Mouse (Mus musculus): ENCODE results near the gene 2310057M21Rik.
"Not testable (repeated sequence)": the region's sequence is repeated elsewhere in the genome, so short reads cannot be mapped to it uniquely, and the experiment has no call there.

2310057M21Rik gene

DNA sequence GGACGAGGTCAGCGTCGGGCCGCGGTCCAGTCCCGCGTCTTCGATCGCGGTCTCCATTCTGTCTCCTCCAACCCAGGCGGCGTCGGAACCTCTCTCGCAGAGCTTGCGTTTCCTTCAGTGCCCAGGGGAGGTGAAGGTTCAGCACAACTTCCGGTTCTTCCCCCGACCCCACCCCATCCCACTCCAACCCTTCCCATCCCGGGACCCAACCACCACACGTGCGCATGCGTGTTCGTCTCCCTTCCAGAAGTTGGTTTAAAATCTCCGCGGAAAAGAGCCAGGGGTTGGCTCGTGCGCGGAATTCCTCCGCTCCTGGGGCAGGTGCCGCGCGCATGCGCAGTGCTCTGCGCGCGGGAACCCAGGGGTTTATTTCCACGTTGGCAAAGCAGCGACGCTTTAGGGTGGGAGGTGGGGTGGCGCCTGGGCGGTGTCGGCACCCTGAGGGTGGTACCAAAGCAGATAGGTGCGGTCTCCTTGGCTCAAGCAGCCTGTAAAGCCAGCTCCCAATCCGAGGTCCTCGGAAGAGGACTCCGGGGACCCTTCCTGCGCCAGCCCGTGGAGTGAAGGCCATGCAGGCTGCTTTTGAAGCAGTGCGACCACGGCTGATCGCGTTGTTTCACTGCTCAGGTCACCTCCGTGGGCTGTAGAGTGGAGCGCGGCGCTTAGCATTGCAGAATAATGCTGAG, at the start of gene 2310057M21Rik:
2310057M21Rik (minus strand) TSS at position 145 of the 686 bp plus-strand sequence.
- peak; percentile 99 for DNase-seq (ENCODE audit: low read depth, low spot score)

DNA sequence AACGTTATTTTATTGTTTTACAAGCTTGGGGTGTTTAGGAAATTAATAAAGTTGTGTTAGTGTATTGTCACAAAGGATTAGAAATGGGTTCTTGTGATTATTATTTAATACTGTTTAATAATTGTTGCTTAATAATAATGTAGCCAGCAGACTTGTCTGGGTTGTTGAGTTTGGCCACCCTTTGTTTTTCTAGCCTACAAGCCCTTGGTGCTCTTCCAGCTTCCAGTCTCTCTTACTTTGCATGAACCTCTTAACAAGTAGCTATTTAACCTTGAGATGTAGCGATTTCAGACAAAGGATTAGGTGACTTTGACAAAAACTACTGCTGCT, 49.3 kb upstream of the 2310057M21Rik start:
- no peak for DNase-seq (ENCODE audit: low read depth, low spot score)

DNA sequence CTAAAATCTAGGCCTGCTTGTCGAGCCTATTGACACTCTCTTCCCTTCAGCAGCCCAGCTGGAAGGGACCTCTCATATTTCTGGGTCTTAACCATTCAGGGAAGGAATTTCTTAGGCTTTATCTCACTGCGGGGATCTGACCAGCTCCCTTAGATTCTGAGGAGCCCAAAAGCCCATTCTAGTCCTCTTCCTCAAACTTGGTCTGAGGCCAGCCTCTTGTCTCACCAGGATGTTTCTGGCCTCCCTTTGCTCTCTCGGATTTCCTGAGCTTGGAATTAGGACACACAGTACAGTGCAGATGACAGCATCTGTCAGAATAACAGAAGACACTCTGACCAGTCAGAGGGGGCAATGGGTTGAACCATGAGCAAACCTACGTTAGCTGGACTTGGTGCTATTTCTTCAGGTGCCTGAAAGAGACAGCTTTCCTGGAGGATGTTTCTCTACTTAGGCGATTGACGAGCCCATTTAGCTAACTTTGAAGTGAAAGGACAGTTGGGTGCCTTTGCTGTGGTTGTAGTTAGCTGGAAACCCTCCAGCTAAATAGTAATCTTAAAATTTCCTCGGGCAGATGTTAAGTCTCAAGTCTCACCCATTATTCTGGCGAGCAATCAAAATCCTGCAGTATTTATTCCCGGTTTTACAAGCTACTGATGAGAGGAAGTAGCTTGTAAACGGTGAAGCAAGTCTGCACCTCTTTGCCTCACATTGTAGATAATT, 48.8 kb upstream of the 2310057M21Rik start:
- DNase-seq (ENCODE audit: low read depth, low spot score) = no peak

DNA sequence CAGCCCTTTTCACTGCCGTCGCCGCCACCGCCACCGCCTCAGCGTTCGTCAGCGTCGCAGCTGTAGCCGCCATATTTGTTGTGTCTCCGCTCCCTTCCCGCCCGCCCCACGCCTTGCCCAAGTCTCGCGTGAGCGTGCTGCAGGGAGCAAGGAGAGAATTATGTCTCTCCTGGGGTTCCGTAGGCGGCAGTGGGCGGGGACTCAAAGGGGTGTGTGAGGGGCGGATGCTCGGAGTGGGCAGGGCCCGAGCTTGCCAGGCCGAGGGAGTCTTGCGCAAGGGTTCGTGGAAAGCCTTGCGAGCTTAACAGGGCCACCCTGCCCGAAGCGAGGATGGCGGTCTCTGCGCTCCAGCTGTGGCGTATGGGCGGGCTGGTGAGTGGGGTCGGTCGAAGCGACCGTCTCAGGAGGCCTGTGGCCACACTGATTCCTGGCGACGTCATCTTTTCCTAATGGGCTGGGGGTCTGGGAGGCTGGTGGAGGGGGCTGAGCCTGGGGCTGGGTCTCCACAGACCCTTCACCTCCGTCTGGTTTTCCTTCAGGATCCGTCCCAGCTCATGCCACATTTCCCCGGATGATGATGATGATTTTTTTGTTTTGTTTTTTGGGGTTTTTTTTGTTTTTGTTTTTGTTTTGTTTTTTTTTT, 48.0 kb upstream of the 2310057M21Rik start, which contains the start of the genes Ikzf5 and Acadsb:
Ikzf5 (minus strand) TSS at position 106 of the 643 bp plus-strand sequence.
Acadsb (plus strand) TSS at position 186 of the 643 bp plus-strand sequence.
- DNase-seq (ENCODE audit: low read depth, low spot score) = peak; percentile 98

DNA sequence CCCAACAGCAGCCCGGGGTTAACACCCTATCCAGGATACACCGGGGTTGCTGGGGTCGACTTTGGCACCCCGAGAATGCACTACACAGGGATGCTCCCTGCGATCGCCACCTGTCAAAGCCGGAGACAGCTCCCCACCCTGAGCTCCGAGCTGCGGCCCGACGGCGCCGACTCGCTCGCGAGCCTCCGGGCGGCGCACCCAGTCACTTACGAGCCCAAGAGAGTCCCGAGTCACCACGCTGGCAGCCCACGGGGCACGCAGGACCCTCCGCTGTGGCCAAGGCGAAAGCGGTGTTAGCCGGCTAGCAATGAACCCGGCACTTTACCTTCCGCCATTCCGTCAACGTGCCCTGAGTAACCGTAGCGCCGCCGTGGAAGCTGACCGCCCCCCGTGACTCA, 47.4 kb upstream of the 2310057M21Rik start:
- peak; percentile 12 for DNase-seq (ENCODE audit: low read depth, low spot score)

DNA sequence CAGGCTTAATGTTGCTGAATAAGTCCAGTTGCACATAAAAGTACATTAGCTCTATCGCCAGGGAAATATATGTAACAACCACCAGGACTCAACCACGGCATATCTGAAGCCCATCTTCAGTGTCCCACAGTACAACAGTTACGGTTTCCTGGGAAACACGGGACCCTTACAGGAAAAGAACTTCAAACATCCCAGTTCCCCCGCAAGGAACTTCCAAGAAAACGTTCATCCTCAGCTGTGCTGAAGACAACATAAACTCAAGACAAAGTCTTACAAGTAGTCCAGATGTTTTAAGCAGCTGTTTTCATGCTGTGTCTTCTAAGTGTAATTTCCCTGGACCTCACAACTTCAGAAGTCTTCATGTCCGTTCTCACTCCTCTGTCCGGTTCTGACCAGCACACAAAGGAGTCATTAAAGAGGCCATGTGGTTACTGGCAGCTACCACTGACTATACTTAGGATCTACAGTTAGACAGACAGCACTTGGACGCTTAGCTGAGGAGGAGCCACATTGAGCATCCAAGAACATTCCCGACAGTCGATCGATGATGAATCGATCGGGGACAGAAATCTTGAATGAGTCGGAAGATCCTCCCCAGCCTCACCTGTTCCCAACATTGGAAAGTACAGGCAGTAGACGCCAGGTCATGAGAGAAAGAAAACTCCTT, 46.9 kb upstream of the 2310057M21Rik start:
- peak; percentile 36 for DNase-seq (ENCODE audit: low read depth, low spot score)

DNA sequence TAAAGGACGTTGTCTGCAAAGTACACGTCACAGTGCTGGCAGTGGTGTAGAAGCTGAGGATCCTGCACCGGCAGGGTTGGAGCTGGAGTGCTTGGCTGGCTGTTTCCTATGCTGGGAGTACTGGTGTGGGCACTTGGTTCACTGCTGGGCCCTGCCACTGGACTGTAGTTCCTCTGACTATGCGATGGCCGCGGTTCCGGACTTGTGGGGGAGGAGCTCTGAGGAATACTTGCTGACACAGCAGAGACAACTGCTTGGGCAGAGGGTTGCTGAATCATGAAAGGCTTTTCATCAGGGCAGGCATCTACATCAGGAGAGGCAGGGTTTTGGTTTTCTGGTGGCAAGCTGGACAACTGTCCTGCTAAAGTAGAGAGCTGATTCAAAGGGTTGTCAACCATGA, 29.2 kb upstream of the 2310057M21Rik start:
- DNase-seq (ENCODE audit: low read depth, low spot score) = not testable (repeated sequence)

DNA sequence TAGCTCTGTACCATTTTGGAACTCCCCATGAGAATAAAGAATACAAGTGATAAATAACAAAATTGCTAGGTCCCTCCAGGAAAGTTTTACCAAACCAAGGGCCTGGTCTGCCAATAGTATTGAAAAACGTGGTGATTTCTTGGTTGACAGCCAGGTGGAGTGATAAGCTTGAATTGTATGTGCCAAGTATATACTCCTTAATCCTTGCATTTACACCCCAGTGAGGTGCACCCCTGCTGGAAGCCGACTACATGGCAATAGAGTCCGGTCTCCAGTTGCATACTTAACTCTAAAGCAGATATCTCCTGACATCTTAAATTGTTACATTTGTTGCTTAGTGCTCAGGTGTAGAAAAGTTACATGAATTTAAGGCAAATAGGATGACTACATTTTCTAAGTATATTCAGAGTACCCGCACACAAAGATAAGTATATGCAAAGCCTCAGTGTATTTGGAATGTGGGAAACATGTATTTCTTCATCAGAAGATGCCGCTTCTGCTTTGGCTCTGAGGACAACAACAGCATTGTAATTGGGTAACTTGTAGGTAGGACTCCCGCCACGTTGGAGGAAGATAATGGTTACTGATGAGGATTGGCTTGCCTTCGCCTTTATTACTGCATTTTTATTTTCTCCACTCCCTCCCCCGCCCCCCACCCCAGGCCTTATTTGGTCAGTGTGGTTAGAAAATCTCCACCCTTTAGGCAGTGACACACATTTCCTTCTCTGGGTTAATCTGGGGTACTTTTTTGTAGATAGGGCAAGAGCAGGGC, 9.5 kb upstream of the 2310057M21Rik start:
- peak; percentile 34 for DNase-seq (ENCODE audit: low read depth, low spot score)

DNA sequence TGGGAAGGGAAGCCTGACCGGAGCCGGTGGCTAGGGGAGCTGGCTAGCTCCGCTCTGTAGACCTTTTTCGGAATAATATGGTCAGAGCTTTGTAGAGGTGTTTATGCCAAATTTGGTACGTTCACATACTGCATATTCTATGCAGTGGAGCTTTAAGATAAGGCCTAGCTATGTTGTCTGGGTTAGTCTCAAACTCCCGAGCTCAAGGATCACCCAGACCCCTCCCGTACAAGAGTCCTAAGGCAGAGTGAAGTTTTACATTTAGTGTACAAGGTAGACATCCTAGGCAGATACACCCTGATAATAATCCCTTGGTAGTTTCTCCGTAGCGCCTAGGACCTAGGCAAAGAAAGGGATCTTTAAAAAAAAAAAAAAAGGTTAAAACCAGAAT, 8.9 kb upstream of the 2310057M21Rik start:
- no peak for DNase-seq (ENCODE audit: low read depth, low spot score)

DNA sequence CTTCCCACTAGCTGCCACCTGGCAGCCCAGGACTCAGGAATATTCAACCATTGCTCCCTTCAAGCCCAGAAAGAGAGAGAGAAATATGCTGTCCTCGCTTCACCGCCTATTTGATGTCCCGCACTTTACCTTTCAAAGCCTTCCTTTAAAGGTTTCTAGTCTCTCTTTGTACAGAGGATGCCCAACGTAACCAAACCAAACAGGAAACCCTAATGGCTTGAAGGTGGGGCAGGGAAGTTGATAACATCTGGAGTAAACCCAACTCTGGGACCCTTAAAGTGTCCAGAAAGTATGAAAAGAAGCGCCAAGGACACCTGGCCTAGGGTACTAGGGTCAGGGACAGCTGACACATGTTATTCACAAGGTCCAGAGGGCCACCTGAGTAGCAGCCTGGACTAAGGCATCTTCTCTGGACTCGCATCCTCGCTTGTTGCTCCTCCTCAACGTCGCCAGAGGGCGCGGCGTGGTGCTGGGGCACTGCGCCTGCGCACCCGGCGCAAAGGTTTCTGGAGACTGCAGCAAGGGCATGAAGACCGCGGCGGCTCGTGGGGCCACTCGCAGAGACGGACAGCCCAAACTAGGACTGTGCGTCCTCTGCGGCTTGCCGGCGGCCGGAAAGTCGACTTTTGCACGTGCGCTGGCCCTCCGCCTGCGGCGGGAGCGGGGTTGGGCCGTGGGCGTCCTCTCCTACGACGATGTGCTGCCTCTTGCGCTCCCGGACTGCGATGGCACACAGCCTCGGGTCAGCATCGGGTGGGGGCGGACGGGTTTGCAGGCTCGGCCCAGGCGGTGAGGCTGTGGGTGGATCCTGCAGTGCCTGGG, 8.3 kb upstream of the 2310057M21Rik start, which contains the start of gene Pstk:
Pstk (plus strand) TSS at position 494 of the 822 bp plus-strand sequence.
- peak; percentile 91 for DNase-seq (ENCODE audit: low read depth, low spot score)

DNA sequence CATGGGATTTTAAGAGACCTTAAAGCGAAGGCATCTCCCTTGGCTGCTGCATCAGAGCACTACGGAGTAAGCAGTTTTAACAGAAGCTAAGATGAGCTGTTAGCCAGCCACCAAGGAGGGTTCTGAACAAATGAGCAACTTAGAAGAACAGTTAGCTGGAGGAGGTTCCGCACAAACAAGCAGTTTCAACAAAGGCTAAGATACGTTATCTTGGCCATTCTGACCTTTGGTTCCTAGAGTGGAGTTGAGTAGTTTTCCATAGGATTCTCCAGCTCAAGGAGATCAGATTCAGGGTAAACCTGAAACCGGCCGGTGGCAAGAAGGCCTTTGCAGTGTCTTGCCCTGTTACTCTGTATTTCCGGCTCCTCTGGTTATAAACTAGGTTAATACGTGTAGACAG, 1.6 kb upstream of the 2310057M21Rik start:
- DNase-seq (ENCODE audit: low read depth, low spot score) = no peak

DNA sequence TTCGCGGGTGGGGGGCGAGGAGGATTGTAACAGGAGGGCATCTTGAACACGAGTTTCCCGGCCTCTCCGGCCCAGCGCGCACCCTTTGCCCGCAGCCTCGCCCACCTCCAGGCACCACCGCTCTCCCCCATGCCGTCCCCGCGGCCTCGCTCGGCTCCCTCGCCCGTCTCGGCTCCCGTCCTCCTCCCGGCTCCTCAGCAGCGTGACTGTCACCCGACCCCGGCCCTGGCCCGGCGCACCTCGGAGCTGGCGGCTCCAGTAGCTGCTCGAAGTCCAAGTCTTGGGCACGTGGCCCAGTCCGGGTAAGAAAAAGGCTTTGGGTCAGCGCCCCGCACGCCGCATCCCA, 317 bp downstream of the 2310057M21Rik start:
- DNase-seq (ENCODE audit: low read depth, low spot score) = no peak

DNA sequence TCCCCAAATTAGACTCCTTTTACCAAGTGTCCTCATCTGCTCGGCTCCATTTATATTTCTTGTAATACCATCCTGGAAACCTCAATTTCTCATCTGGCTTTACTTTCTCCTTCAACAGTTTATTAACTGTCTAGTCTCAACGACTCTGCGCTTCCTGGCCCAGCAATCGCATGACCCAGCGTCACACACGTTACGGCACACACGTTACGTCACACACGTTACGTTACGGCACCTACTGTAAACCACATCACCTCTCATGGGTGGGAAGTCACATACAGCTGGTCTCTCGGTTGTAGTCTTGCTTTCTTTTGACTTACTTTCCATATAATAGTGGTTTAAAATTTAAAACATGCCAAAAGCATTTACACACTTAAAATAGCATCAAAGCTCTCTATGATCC, 6.5 kb downstream of the 2310057M21Rik start:
- no peak for DNase-seq (ENCODE audit: low read depth, low spot score)

DNA sequence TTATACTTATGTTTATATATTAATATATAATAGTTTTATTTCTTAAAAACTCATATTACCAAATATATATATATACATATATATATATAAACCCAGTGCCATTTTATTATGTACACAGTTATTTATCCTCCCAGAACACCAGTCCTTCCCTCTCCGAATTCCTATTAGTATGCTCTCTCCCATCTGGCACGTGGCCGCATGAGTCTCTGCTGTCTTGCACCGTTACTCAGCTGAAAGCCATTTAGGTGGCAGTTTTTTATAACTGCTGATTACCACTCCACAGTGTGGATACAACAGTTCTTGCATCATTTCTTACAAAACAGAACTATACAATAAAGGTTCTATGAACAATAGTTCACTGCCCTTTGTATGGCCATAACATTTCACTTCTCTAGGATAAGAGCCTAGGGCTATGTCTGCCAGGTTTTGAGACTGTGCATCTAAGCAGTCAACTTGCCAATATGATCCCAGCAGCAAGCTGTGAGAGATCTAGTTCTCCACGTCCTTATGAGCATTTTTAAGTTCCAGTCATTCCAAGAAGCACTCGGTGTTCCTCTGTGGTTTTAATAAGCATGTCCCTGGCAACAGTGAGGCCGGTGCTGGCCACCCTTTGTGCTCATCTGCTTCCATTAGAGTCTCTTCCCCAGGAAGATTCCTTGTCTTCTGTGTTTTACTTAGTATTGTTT, 16.6 kb downstream of the 2310057M21Rik start:
- no peak for DNase-seq (ENCODE audit: low read depth, low spot score)

DNA sequence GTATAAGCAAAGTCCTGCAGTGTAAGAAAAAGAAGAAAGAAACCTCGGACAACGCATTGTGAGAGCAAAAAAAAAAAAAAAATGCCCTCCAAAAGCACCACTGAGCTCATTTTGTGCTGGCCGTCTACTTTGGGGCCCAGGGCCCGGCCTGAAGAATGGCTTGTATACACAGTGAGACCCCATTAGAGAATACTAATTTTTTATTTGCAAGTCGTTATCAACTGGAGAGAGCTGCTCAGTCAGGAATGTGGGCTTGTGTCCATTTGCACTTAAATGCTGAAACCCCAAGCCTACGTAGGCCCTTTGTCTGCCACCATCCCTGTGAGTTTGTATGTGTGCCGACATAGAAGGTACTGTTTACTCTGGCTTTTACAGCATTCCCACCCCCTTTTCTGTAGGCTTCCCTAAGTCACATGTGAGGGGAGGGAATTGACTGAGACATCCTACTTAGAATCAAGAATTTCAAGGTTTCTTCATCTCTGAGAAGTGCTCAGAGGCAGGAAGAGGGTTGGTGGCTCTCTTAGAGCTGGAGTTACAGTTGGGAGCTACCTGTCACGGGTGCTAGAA, 25.0 kb downstream of the 2310057M21Rik start:
- peak; percentile 14 for DNase-seq (ENCODE audit: low read depth, low spot score)

DNA sequence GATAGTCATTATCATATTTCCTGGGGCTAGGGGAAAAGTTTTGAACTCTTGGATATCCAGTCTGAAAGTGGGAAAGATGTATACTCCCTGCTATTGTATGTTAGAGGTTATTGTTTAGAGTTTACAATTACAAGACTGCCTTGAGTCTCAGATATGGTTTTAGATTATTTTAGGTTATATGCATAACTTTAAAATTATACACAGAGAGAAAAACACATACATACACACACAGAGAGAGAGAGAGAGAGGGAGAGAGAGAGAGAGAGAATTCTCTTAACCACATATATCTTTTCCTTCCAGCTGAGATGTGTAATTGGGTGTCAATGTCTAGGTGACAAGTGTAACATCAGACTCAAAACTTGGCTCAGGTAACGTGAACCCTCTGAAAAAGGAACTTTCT, 29.0 kb downstream of the 2310057M21Rik start, which contains the start of gene Fam24a:
Fam24a (plus strand) TSS at position 301 of the 400 bp plus-strand sequence.
- DNase-seq (ENCODE audit: low read depth, low spot score) = no peak

DNA sequence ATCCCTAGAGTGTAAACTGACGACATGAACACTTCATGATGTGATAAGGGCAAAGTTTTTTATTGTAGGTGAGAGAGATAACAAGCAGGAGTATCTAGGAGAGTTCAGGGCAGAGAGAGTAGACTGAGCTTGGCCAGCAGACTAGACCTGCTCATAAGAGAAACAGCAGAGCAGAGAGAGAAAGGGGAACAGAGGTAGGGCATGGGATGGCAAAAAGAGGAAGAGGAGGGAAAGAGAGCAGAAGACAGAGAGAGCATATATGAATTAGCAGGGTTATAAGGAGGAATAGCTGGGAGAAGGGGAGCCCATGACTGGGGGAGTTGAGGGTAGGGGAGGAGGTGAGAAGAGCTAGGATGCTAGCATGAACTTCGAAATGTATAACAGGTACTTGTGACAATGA, 30.9 kb downstream of the 2310057M21Rik start:
- DNase-seq (ENCODE audit: low read depth, low spot score) = no peak

DNA sequence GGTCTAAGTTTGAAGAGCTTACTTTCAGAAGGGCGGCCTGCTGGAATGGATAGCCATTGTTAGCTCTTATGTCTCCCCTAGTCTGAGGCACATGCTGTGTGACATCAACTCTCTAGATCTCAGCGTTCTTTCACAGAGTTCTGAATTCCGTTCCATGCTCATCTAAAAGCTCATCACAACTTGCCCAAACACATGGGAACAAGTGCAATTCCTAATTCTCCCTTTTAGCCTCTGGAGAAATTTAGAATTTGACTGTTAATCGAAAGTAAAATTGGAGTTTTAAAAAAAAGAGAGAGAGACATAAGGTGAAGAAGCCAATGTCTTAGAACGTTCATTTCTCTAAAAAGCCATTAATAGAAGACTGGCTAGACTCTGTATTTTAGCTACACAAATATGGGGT, 33.1 kb downstream of the 2310057M21Rik start, which contains the start of gene Fam24b:
Fam24b (minus strand) TSS at position 101 of the 400 bp plus-strand sequence.
- no peak for DNase-seq (ENCODE audit: low read depth, low spot score)

DNA sequence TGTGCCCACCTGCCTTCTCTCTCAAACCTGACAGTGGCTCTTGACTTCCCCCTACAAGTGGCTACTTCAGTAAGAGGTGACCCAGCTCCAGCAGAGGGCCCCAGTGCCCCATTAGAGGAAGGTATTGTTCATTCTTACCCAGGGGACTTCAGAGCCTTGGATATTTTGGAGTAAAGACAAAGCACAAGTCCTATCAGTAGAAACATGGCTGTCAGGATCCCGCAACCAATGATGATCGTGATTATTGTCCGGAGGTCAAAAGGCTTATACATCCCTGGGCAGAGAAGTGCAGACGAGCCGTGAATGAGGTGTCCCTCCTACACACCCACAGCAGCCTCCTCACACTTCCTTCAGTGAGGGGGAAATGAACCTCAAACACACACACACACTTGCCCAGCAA, 35.5 kb downstream of the 2310057M21Rik start:
- DNase-seq (ENCODE audit: low read depth, low spot score) = no peak
